Mouse (Mus musculus): Measurements from ENCODE around the gene Fam98b. TPM values are rescaled to one million over a fixed set of nuclear protein-coding genes. Genes with fewer than 3 reads are reported as not detected.
A peak's percentile ranks its signal among the peaks of the same experiment; 100 is the strongest.

Fam98b gene
- polyA plus RNA-seq, 1 experiment from 2014 or later, result 7.3 TPM

DNA sequence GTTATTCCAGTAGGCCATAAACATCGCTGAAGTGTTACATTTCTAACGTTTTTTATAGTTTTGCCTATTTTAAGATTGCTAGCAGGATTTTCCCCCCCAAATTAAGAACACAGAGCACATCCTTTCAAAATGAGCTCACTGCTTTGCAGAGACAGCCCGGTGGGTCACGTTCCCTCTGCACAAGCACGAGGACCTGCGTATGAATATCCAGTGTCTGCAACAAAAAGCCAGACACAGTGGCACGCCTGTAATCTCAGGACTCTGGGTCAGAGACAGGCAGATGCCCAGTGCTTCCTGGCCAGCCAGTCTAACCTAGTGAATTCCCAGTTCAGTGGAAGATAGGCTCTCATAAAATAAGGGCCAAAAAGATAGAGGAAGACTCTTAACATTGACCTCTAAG, 19.3 kb upstream of the Fam98b start:
- Histone ChIP-seq H3K4me1 (replicated peaks) (no peaks in the 10 kb centered on the region), H3K4me3 (no peak overlapping the region)

GRCm38 (mm10) chr2:117231257-117231656, 18.3 kb upstream of the Fam98b start:
- no peak for ATAC-seq (replicated peaks; ENCODE audit: insufficient number of reproducible peaks, insufficient read depth, low FRiP score, low read depth)
- Histone ChIP-seq H3K4me1 (replicated peaks) (no peaks in the 10 kb centered on the region), H3K9ac (no peak overlapping the region), H3K27ac (no peak overlapping the region), H3K36me3 (no peaks in the 10 kb centered on the region), H3K27me3 (peaks cover 8% of the 10 kb centered on the region), H3K4me3 (no peak overlapping the region), H3K4me2 (no peak overlapping the region), H3K9me3 (replicated peaks) (no peaks in the 10 kb centered on the region)
- WGBS, result 4% methylated on average over 13 of the region's 13 CpGs

More for the DNA sequence above, 19.3 kb upstream of the Fam98b start:
- Histone ChIP-seq H3K9me3 (replicated peaks) (no peaks in the 10 kb centered on the region), H3K4me2 (no peak overlapping the region), H3K27me3 (peaks cover 8% of the 10 kb centered on the region), H3K36me3 (no peaks in the 10 kb centered on the region), H3K27ac (no peak overlapping the region), H3K9ac (no peak overlapping the region)
- 71% methylated on average over 7 of the region's 7 CpGs for WGBS
- ATAC-seq (replicated peaks; ENCODE audit: insufficient number of reproducible peaks, insufficient read depth, low FRiP score, low read depth), result no peak

- ATAC-seq (replicated peaks; ENCODE audit: insufficient number of reproducible peaks, insufficient read depth, low FRiP score, low read depth), result no peak
- Histone ChIP-seq H3K27ac (no peak overlapping the region), H3K36me3 (no peaks in the 10 kb centered on the region), H3K27me3 (0 out of 2 replicates have a peak, but pooled peaks cover 4% of the 10 kb centered on the region), H3K4me1 (replicated peaks) (no peaks in the 10 kb centered on the region), H3K4me2 (no peak overlapping the region), H3K9ac (no peak overlapping the region), H3K4me3 (no peak overlapping the region), H3K9me3 (replicated peaks) (no peaks in the 10 kb centered on the region)
- 72% methylated on average over 4 of the region's 4 CpGs for WGBS
Observed at GRCm38 (mm10) chr2:117241953-117242352, 7.6 kb upstream of the Fam98b start.

DNA sequence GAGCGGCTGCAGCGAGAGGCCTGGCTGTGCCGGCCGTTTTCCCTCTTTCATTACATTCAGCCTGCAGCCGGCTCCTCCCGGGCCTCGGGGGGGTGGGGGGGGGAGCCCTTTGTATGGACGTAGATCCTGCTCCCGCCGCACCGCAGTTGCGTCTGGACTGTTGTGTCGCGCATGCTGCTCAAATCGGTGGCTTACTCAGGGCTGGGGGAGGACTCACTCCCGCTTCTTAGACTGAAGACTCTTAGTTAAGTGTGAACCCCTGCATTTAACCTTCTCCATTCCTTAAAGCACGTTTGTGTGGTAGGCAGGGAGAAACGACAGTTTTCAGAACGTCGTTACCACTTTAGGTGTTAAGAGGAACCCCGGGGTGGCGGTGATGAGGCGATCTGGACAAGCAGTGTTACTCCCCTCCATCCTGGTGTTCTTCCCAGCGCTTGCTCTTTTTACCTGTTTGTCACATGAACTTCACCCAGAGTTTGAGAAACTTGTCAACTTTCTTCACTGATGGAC, 517 bp downstream of the Fam98b start:
- Histone ChIP-seq H3K4me3 (peak overlapping the region; percentile 98), H3K36me3 (no peaks in the 10 kb centered on the region), H3K4me2 (peak overlapping the region; percentile 68), H3K27me3 (0 out of 2 replicates have a peak, but pooled peaks cover 4% of the 10 kb centered on the region), H3K27ac (peak overlapping the region; percentile 83), H3K9ac (peak overlapping the region; percentile 96), H3K4me1 (replicated peaks) (peaks cover 7% of the 10 kb centered on the region), H3K9me3 (replicated peaks) (no peaks in the 10 kb centered on the region)
- peak; percentile 61 for ATAC-seq (replicated peaks; ENCODE audit: insufficient number of reproducible peaks, insufficient read depth, low FRiP score, low read depth)
- under 1% methylated on average over 24 of the region's 24 CpGs for WGBS

- Histone ChIP-seq H3K9me3 (replicated peaks) (no peaks in the 10 kb centered on the region), H3K4me2 (no peak overlapping the region), H3K9ac (no peak overlapping the region), H3K27ac (no peak overlapping the region), H3K4me1 (replicated peaks) (peaks cover 5% of the 10 kb centered on the region), H3K27me3 (no peaks in the 10 kb centered on the region), H3K36me3 (peaks cover 6% of the 10 kb centered on the region; the same call in 1 of the 2 replicates), H3K4me3 (no peak overlapping the region)
- 85% methylated on average over 2 of the region's 2 CpGs for WGBS
- ATAC-seq (replicated peaks; ENCODE audit: insufficient number of reproducible peaks, insufficient read depth, low FRiP score, low read depth), result no peak
Observed at GRCm38 (mm10) chr2:117255415-117255814, 5.9 kb downstream of the Fam98b start.

DNA sequence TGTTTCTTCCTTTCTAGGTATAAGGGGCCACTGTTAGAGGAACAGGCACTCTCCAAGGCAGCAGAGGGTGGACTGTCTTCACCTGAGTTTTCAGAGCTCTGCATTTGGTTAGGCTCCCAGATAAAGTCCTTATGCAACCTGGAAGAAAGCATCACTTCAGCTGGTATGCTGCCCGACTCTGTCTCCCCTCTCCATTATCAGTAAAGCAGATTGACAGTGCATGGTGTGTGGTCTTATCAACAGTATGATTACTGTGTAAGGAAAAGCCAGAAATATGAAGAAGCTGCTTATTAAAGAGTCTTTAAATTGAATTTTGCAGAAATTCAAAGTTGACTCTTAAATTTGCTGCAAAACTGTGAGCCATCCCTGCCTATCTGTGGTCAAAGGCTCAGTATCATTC, 8.1 kb downstream of the Fam98b start:
- no peak overlapping the region for H3K4me3 ChIP-seq
- H3K27ac ChIP-seq, result no peak overlapping the region
- H3K9ac ChIP-seq, result no peak overlapping the region
- no peak overlapping the region for H3K4me2 ChIP-seq
- H3K9me3 ChIP-seq (replicated peaks), result no peaks in the 10 kb centered on the region
- 58% methylated on average over 1 of the region's 1 CpGs for WGBS
- no peaks in the 10 kb centered on the region for H3K4me1 ChIP-seq (replicated peaks)
- H3K36me3 ChIP-seq, result peaks cover 14% of the 10 kb centered on the region; the same call in 1 of the 2 replicates
- H3K27me3 ChIP-seq, result no peaks in the 10 kb centered on the region
- no peak for ATAC-seq (replicated peaks; ENCODE audit: insufficient number of reproducible peaks, insufficient read depth, low FRiP score, low read depth)

DNA sequence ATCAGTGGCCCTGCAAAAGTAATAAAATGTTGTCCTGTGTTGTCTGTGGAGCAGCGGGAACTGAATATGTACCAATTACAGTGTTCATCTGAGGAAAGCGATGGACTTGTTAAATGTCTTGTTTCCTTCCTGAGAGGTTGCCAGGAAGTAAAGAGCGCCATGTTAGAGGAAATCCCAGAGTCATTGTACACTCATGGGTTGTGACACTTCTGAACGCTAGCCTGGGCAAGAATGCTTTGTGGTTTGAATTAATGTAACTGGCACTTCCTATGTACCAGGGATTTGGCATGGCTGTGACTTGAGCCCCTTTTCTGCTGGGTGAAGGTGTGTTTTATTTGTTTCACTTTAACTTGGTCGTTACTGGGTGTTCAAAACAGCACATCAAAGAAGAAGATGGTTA, 12.6 kb downstream of the Fam98b start:
- Histone ChIP-seq H3K27me3 (no peaks in the 10 kb centered on the region), H3K4me2 (no peak overlapping the region), H3K4me1 (replicated peaks) (no peaks in the 10 kb centered on the region), H3K9ac (no peak overlapping the region), H3K9me3 (replicated peaks) (no peaks in the 10 kb centered on the region), H3K4me3 (no peak overlapping the region), H3K27ac (no peak overlapping the region), H3K36me3 (peaks cover 26% of the 10 kb centered on the region)
- no peak for ATAC-seq (replicated peaks; ENCODE audit: insufficient number of reproducible peaks, insufficient read depth, low FRiP score, low read depth)
- 85% methylated on average over 5 of the region's 5 CpGs for WGBS

- no peaks in the 10 kb centered on the region for H3K4me1 ChIP-seq (replicated peaks)
- no peaks in the 10 kb centered on the region for H3K9me3 ChIP-seq (replicated peaks)
- H3K9ac ChIP-seq, result no peak overlapping the region
- 0 out of 2 replicates have a peak, but pooled peaks have one; percentile 43 for ATAC-seq (replicated peaks; ENCODE audit: insufficient number of reproducible peaks, insufficient read depth, low FRiP score, low read depth)
- no peaks in the 10 kb centered on the region for H3K27me3 ChIP-seq
- no peak overlapping the region for H3K27ac ChIP-seq
- WGBS, result 68% methylated on average over 11 of the region's 11 CpGs
- H3K4me2 ChIP-seq, result no peak overlapping the region
- peaks cover 37% of the 10 kb centered on the region for H3K36me3 ChIP-seq
- no peak overlapping the region for H3K4me3 ChIP-seq
Observed at GRCm38 (mm10) chr2:117263786-117264408, 14.4 kb downstream of the Fam98b start.

GRCm38 (mm10) chr2:117288291-117288690, 38.8 kb downstream of the Fam98b start:
- no peaks in the 10 kb centered on the region for H3K36me3 ChIP-seq
- no peak overlapping the region for H3K27ac ChIP-seq
- H3K27me3 ChIP-seq, result no peaks in the 10 kb centered on the region
- no peak for ATAC-seq (replicated peaks; ENCODE audit: insufficient number of reproducible peaks, insufficient read depth, low FRiP score, low read depth)
- H3K4me2 ChIP-seq, result no peak overlapping the region
- no peaks in the 10 kb centered on the region for H3K9me3 ChIP-seq (replicated peaks)
- H3K4me3 ChIP-seq, result no peak overlapping the region
- no peaks in the 10 kb centered on the region for H3K4me1 ChIP-seq (replicated peaks)
- 83% methylated on average over 7 of the region's 7 CpGs for WGBS
- no peak overlapping the region for H3K9ac ChIP-seq

GRCm38 (mm10) chr2:117299596-117300448, 50.3 kb downstream of the Fam98b start:
- Histone ChIP-seq H3K27ac (no peak overlapping the region), H3K36me3 (no peaks in the 10 kb centered on the region), H3K9me3 (replicated peaks) (no peaks in the 10 kb centered on the region), H3K4me1 (replicated peaks) (no peaks in the 10 kb centered on the region), H3K27me3 (no peaks in the 10 kb centered on the region), H3K4me3 (no peak overlapping the region), H3K4me2 (no peak overlapping the region), H3K9ac (no peak overlapping the region)
- 76% methylated on average over 16 of the region's 16 CpGs for WGBS
- no peak for ATAC-seq (replicated peaks; ENCODE audit: insufficient number of reproducible peaks, insufficient read depth, low FRiP score, low read depth)

DNA sequence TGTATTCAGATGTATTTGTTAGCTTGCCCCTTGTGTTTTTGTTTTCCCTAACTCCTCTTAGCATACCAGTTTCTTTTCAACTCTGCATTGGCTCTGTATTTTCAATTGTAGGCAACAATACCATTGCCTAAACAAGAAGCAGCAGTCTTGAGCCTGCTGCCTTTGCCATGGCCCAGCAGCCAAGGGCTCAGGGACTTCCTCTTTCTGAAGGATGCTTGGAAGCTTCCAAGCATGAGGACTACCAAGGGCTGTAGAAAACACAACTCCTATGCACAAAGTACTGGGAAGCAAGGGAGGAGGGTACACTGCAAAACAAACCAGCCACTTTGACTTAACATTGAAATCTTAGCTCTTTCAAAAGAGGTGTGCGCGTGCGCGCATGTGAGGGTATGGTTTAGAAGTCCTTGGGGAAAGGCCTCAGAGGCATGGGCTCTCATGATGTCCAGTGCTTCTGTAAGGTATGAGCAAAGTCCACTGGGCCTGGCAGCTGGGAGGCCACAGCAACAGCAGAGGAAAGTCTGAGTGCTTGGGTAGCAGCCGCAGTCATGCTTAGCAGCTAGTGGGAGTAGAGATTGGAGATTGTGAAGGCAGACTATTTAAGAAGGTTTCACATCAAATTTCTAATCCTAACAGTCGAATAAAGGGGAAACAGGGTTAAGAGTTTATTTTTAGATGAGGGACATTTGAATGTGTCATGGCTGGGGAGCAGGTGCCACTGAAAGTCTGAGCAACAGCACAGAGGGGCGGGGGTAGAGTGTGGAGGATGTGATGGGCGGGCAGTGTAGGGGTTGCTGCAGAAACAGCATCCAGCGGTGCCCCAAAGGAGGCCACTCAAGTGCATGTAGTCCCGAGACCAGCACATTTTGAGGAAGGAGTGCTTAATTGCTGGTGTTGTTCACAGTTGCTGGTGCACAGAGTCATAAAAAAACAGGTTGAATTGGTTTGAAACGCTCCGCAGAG, 54.1 kb downstream of the Fam98b start:
- no peaks in the 10 kb centered on the region for H3K9me3 ChIP-seq (replicated peaks)
- no peak overlapping the region for H3K4me2 ChIP-seq
- no peak for ATAC-seq (replicated peaks; ENCODE audit: insufficient number of reproducible peaks, insufficient read depth, low FRiP score, low read depth)
- H3K27me3 ChIP-seq, result no peaks in the 10 kb centered on the region
- H3K4me3 ChIP-seq, result no peak overlapping the region
- no peaks in the 10 kb centered on the region for H3K36me3 ChIP-seq
- WGBS, result 88% methylated on average over 12 of the region's 12 CpGs
- H3K27ac ChIP-seq, result no peak overlapping the region
- no peak overlapping the region for H3K9ac ChIP-seq
- H3K4me1 ChIP-seq (replicated peaks), result no peaks in the 10 kb centered on the region

All from heart, embryonic 15.5 days (tissue).